Mouse (Mus musculus): Measurements from ENCODE around the gene Chat.

- TF ChIP-seq CTCF (conservative IDR thresholded peaks at IDR 0.05; ENCODE audit: insufficient read depth, insufficient read length, low read depth, low read length) (no peak), POLR2A (IDR thresholded peaks at IDR 0.05; ENCODE audit: low read depth, low read length) (no peak)
These were observed 47.1 kb upstream of the Chat start for GRCm38 (mm10) chr14:32512912-32513311.

Measured in kidney, adult 2 months (tissue).